Mouse (Mus musculus) gastrocnemius, adult 18-20 months (tissue): ENCODE results near the gene Gdi1. TPM values are rescaled to one million over a fixed set of nuclear protein-coding genes. Genes with fewer than 3 reads are reported as not detected.

Experiments
- DNase-seq: peaks from one replicate; pipeline ENCODE4 v3.0.0; 2021; ENCODE audit warnings: low spot score
- long read RNA-seq, 2 experiments: library from polyadenylated mRNA; stranded (forward); transcript quantifications; one replicate each; pipeline ENCODE4 v2.0.0; 2021
- total RNA-seq, 2 experiments: library from RNA; stranded (reverse); gene quantifications; 2 replicates each; pipeline ENCODE4 v1.2.3; 2021

Gdi1 gene
- total RNA-seq = 10 to 100 TPM; 27.9 to 35.9 TPM
- long read RNA-seq, experiment 1, transcript Gdi1-201 (11 exons, 2,666 nt) = major isoform, 40 of 52 reads
- long read RNA-seq, experiment 1, partial matches to known transcripts = 2 of 52 reads
- long read RNA-seq, experiment 1, other reads (novel, unspliced or antisense) = 10 of 52 reads
- long read RNA-seq, experiment 2, transcript Gdi1-201 (11 exons, 2,666 nt) = major isoform, 37 of 48 reads
- long read RNA-seq, experiment 2, partial matches to known transcripts = 2 of 48 reads
- long read RNA-seq, experiment 2, other reads (novel, unspliced or antisense) = 7 of 48 reads

- peak; percentile 72 for DNase-seq
Measured at GRCm38 (mm10) chrX:74304867-74305700, at the start of gene Gdi1. Gdi1 (plus strand) TSS chrX:74304998.

GRCm38 (mm10) chrX:74257746-74258145 lies 47.1 kb upstream of the Gdi1 start:
- DNase-seq = no peak

- DNase-seq = no peak
Measured at GRCm38 (mm10) chrX:74269736-74270061, 35.1 kb upstream of the Gdi1 start.

GRCm38 (mm10) chrX:74270062-74270901 lies 34.5 kb upstream of the Gdi1 start, which contains the start of gene Rpl10:
Rpl10 (plus strand) TSS chrX:74270812.
- DNase-seq = peak; percentile 92

- DNase-seq = peak; percentile 22
Measured at GRCm38 (mm10) chrX:74270902-74271551, 33.8 kb upstream of the Gdi1 start.

- no peak for DNase-seq
Measured at GRCm38 (mm10) chrX:74273422-74274322, 31.1 kb upstream of the Gdi1 start.

DNA sequence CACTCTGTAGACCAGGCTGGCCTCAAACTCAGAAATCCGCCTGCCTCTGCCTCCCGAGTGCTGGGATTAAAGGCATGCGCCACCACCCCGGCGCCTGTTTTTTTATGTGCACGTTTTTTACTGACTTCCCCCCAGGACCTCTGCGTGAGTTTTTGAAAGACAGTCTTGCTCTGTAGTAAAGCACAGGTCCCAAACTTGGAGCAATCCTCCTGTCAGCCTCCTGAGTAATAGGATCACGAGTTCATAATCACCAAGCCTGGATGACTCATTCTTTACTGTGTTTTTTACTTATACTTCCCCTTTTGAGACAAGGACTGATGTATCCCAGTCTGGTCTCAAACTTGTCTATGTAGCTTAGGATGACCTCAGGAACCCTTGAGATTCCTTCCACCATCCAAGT lies 26.9 kb upstream of the Gdi1 start:
- no peak for DNase-seq

DNA sequence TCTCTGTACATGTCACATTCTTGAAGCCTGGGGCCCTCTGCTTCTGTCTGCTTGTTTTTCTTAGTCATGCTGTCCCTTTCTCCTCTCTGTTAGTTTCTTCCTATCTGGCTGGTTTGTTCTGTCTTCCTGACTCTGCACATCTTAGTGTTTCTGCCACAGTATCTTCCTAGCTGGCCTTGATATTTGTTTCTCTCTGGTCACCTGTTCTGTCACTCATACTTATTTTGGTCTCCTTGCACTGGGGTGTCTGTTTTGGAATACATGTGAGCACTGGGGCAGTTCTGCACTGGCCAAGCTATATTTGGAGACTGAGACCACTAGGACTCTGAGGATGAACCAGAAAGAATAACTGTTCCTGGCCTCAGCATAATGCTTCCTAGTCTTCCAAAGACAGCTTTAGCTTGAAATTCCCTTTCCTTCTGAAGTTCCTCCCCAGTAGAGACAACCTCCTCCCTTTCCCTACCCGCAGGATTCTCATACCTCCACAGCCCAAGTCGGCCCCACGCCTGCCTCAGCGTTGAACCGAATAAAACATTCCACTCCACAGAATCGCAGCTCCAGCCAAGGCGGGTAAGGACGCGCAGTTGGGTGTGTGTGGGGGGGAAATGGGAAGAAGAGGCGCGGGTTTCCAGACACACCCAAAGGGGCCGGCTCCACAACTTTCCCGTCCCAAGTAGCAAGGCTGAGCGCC lies 23.6 kb upstream of the Gdi1 start:
- DNase-seq = peak; percentile 47

DNA sequence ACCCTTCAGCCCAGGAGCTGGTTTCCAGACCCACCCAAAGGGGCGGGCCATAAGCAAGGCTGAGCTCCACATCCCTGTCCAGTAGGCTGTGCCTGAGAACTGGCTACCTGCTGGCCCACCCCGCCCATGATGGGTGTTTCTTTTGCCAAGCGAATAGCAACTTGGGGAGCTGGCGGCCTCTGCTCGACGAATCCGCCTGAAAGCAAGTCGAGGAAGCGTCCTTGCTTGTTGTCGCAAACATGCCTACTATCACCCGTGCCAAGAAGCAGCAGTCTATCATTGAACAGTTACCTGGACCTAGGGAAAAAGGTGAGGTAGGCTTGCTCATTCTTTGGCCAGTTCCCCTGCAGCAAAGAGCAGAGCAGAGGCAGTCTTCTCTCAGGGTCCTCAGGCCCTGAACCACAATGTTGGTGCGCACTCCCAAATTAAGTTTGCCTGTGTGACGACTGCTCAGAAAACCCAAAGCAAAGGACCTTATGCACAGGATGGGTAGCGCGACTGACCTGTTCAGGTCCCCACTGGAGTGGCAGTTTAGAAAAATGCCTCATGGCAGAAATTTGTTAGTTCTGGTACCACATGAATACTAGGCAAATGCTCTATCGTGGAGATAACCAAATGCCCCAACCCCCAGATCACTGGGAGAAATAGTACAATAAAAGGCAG lies 22.9 kb upstream of the Gdi1 start, which contains the start of the genes Taz and Dnase1l1:
Gene Taz, plus strand, starts transcription at position 181 of the 663 bp plus-strand sequence.
Gene Dnase1l1, minus strand, starts transcription at position 606 of the 663 bp plus-strand sequence.
- DNase-seq = peak; percentile 87

- DNase-seq = peak; percentile 89
Measured at GRCm38 (mm10) chrX:74282395-74283091, 22.3 kb upstream of the Gdi1 start.

GRCm38 (mm10) chrX:74283092-74283437 lies 21.7 kb upstream of the Gdi1 start:
- DNase-seq = no peak

GRCm38 (mm10) chrX:74293431-74293830 lies 11.4 kb upstream of the Gdi1 start:
- DNase-seq = no peak

GRCm38 (mm10) chrX:74296538-74297448 lies 8.0 kb upstream of the Gdi1 start, which contains the start of gene Atp6ap1:
Atp6ap1 (plus strand) TSS chrX:74297097.
- peak; percentile 96 for DNase-seq

- no peak for DNase-seq
Measured at GRCm38 (mm10) chrX:74298348-74298747, 6.5 kb upstream of the Gdi1 start.

- DNase-seq = no peak
Measured at GRCm38 (mm10) chrX:74299721-74300120, 5.1 kb upstream of the Gdi1 start.

DNA sequence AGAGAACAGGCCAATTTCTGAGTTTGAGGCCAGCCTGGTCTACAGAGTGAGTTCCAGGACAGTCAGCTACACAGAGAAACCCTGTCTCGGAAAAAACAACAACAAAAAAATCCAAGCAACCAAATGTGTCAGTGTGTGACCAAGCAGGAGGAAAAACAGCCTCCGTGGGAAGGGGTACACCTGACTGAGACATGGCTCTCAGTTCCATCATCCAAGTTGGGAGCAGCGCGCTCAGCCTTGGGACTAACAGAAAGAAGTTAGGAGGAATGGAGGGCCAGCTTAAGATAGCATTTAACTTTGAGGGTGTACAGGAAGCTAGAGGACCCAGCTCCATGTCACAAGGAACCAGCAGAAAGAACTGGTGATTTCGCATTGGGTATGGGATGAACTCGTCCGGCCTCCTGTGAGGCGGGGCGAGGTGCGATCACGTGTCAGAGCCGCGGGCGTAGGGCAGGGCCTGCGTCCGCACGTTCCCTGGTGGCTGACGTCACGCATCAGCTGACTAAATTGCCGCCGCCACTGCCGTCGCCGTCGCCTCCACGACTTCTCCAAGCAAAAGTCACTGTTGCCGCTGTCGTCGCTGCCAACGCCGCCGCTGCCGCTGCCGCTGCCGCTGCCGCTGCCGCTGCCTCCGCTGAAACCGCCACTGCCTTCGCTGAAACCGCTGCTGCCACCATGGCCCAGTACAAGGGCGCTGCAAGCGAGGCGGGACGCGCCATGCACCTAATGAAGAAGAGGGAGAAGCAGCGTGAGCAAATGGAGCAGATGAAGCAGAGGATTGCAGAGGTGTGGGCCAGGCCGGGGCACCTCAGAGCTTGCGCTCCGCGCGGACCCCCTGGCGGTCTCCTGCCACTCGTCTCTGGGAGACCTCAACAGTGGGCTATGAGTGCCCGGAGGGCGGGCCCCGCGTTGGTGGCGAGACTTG lies 8.0 kb downstream of the Gdi1 start, which contains the start of gene Fam50a:
Gene Fam50a, plus strand, starts transcription at position 494 of the 925 bp plus-strand sequence.
- peak; percentile 89 for DNase-seq
